Mouse (Mus musculus) right cerebral cortex, adult 18-20 months (tissue): Measurements from ENCODE around the gene Borcs5.
"Not testable (repeated sequence)": the region's sequence is repeated elsewhere in the genome, so short reads cannot be mapped to it uniquely, and the experiment has no call there.

ENCODE experiments used
- DNase-seq: peaks from one replicate; pipeline ENCODE4 v3.0.0; 2022; ENCODE audit warnings: mixed read lengths

The Borcs5 gene

DNA sequence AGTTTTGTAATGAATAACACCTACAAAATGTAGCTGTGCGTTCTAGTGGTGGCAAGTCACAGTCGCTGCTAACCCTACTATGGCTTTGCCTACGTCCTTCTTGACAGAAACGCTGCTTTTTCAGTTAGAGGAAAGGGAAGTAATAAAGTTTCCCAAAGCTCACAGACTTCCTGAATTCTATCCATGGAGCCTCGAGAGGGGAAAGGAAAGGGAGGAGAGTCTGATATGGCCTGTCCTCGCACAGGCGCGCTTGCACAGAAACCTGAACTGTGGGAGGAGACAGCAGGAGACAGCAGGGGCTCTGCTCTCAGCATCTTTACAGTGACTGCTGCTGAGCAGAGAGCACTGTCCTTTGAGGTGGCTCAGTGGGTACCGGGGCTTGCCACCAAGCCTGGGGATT is 8.9 kb upstream of the Borcs5 start:
- DNase-seq: no peak

- DNase-seq: peak; percentile 52
Measured at GRCm38 (mm10) chr6:134631947-134632687, 7.2 kb upstream of the Borcs5 start, which contains the start of gene Mansc1. Gene Mansc1 (minus strand): TSS chr6:134632488.

GRCm38 (mm10) chr6:134632756-134633155 is 6.6 kb upstream of the Borcs5 start:
- no peak for DNase-seq

DNA sequence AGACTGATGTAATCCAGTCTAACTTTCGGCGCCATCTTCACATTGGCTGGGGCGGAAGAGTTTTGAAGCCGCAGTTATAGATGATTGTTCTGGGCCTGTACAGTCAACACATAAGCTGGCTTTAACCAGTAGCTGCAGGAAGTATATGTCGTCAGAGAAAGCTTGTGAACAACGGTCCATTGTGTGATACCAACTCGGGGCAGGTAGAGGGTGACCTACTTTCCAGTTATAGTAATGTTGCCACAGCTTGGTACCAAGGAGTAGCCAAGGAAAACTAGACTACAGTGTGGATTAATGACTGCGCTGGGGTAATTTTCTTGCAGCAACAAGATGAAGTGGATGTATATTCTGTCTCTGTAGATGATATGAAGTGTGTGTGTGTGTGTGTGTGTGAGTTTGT is 5.8 kb upstream of the Borcs5 start:
- no peak for DNase-seq

GRCm38 (mm10) chr6:134636476-134636875 is 2.8 kb upstream of the Borcs5 start:
- no peak for DNase-seq

GRCm38 (mm10) chr6:134639900-134640299 is 590 bp downstream of the Borcs5 start:
- DNase-seq: no peak

DNA sequence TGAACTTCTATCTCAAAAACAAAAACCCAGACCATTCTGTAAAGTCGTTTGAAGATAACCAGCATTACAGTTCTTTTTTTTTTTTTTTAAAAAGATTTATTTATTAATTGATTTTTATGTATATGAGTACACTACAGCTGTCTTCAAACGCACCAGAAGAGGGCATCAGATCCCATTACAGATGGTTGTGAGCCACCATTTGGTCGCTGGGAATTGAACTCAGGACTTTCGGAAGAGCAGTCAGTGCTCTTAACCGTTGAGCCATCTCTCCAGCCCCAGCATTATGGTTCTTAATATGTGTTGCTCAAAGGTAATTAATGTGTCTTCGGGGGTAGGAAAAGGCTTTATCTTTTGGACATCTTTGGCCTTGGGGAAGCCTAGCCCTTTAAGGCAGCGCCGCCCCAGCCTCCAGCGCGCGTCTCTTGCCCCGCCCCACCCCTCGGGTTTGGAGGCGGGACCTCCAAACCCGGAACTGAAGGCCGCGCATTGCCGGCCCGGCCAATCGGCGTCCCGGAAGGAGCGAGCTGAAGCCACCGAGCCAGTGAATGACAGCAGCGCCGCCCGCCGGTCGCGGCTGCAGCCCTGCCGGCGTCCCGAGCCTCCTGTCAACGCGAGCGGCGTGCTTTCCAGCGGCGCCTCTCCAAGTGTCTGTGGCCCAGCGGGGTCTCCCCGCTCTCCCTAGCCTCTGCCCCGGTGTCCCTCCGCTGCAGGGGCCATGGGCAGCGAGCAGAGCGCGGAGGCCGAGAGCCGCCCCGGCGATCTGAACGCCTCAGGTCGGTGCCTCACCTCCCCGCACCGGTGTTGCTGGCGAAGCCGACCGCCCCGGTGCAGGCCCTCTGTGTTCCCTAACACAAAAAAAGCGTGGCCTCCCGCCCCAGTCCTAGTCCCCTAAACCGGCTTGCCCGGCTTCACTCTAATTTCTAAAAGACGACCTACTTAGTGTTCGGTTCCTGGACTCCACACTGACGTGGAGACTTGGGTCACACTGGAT is 1.5 kb downstream of the Borcs5 start:
- DNase-seq: peak; percentile 96

DNA sequence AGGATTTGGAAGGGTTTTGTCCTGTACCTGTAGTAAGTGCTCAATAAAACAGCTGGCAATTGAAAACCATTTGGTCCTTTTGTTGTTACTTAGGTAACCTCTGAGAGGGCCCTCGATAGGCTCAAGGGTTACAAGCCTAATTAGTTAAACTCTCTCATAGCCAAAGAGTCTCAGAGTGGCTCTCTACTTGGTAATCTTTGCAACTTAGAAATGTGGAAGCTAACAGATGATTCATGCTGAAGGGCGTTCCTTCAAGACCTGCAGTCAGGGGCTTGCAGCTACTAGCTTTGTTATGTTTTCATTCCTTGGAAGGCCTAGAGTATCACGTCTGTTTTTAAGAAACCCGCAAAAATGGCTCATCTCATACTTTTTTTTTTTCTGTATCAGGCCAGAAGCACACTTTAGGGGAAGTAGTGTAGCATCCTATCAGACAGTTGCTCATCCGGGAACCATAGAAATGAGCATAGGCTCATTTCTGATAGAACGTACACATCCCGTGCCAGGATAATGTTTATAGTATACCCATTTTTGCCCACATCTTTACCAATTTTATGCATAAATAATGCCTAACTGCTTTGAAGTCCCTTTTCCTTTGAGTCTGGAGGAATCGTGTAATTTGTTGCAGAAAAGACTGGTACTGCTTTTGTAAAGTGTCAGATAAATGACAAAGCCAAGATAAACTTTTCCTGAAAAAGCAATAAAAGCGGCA is 2.6 kb downstream of the Borcs5 start:
- no peak for DNase-seq

- DNase-seq: no peak
Measured at GRCm38 (mm10) chr6:134643296-134643695, 4.0 kb downstream of the Borcs5 start.

DNA sequence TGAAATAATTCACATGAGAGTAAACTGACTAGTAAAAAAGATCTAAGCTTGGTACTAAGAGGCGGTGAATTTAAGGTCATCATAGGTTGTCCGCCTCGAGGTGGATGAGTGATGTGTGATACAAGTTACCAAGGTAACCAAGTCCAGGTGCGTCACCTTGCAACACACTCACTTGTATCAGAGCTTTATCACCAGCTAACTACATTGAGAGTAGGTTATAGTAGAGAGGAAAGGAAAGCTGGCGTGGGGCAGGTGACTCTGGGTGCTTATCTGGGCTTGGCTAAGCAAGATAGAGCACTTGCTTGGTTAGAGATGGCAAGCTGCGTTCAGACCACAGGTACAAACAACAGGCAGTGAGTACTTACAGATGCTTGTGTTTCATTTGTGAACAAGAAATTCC is 7.5 kb downstream of the Borcs5 start:
- DNase-seq: no peak

DNA sequence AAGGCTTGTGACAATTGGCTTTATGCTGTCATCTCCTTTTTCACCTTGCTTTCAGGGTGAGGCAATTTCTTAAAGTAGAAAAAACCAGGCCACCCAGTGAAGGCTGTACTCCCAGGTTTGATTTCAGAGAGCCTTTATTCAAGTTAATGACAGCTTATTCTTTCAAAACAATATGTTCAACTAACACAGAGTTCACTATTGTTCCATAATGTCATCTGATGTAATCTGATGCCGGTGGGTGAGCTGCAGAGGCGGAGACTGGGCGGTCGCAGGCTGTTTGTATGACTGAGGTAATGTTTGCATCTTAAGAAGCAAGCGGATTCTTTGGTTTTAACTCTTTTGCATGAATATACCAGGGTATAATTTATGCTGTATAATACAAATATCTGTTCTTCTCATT is 8.3 kb downstream of the Borcs5 start:
- no peak for DNase-seq

- DNase-seq: peak; percentile 41
Measured at GRCm38 (mm10) chr6:134648356-134648755, 9.0 kb downstream of the Borcs5 start.

DNA sequence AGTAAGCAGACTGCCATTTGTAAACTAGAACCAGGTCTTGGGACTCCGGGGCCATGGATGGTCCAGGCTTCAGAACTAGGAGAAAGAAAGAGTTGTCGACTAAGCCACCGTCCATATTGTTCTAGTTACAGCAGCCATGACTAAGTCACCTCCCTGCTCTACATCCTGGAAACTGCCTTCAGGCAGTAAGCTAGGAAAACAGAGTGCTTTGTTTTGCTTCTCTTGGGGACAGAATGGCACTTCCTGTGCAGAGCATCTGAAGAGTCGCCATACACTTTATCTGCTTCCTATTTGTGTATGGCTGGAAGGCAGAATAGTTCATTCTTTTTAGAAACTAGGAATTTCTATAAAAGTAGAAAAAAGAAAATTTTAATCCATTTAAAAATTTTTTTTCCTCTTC is 17.2 kb downstream of the Borcs5 start:
- DNase-seq: no peak

DNA sequence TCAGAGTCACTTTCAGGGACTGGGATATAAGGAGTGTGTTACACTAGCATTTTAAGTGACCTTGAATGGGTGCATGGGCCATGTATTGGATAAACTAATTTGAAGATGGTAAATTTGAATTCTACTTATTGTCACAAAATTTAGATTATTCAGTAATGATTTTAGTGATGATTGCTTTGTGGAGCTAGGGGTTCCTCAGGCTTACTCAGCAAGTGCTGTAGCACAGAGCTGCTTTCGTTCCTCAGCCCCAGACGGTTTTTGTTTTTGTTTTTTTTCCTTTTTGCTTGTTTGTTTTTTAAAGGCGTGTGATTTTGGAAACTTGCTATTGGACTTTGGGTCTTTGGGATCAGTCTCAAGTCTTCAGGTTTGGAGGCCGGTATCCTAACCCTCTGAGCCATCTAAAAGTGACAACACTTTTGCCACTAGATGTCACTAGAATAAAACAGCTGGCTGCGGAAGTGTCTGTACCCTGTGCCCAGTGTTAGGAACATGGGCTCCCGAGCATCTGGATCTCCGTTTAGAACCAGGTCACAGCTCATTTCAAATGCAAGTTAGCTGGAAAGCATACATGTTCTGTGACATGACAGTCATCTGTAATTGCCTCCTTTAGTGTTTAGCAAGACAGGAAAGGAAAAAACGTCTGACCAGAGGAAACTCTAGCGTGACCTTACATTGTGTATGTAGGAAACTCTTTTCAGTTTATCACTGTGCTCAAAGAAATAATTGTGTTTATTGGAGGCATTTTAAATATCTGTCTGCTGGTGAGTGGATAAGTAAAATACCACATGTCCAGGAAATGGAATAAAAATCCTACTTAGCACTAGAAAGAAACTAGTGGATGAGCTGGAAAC is 20.0 kb downstream of the Borcs5 start:
- peak; percentile 52 for DNase-seq

- no peak for DNase-seq
Measured at GRCm38 (mm10) chr6:134660714-134661406, 21.6 kb downstream of the Borcs5 start.

DNA sequence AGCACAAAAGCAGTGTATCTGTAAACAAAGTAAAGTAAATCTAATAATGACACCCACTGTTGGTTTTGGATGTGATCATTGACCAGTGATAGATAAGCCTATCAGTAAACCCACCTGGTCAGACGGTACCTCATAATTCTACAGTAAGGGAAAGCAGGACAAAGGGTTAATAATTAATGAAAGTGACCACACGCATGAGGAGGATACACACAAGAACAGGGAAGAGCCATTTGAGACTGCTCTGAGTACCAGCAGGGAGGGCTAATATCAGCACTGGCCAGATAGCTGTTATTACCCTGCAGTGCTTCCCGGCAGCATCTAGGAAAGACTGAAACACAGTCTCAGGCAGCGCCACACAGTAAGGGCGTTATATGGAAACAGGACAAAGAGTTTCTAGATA is 25.3 kb downstream of the Borcs5 start:
- DNase-seq: no peak

DNA sequence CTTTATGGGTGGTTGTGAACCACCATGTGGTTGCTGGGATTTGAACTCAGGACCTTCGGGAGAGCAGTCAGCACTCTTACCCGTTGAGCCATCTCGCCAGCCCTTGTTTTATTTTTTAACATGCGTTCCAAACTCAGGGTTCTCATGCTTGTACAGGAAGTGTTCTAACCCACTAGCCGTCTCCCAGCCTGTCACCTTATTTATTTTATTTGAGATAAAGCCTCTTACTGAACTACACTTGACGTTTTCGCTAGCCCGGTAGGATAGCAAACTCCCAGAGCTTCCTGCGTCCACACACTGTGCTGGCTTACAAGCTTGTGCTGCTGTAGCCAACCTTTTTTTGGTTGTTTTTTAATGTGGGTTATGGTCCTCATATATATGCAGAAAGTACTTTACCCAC is 26.5 kb downstream of the Borcs5 start:
- DNase-seq: no peak

DNA sequence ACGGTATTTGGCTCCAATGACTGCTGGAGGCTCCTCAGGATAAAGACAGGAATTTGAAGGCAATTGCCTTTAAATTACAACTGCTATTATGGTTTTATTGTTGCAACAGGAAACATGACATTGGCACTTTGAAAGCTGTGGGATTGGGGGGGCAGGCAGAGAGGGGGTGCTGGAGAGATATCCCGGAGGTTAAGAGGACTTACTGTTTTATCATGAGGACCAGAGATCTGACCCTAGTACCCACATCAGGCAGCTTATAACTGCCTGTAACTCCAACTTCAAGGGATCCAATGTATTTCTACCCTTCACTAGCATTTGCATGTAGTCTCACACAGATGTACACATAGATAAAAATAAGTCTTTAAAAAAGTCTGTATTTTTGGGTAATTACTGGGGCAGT is 29.2 kb downstream of the Borcs5 start:
- no peak for DNase-seq

- no peak for DNase-seq
Measured at GRCm38 (mm10) chr6:134669179-134669865, 30.0 kb downstream of the Borcs5 start.

GRCm38 (mm10) chr6:134670881-134671411 is 31.6 kb downstream of the Borcs5 start:
- no peak for DNase-seq

DNA sequence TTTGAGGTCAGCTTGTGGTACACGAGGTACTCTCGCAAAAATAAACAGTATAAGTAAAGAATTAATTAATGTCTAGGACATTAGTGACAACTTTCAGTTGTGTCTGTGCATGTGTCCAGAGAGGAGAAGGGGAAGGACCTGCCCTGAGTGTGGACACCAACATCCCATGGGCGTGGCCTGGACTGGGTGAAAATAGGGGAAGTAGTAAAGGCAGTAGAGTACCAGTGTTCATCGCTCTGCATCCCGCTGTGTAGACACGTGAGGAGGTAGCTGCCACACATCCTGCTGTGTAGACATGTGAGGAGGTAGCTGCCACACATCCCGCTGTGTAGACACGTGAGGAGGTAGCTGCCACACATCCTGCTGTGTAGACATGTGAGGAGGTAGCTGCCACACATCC is 34.4 kb downstream of the Borcs5 start:
- not testable (repeated sequence) for DNase-seq
